Mouse (Mus musculus) cerebellum, adult 9-11 months (tissue): Measurements from ENCODE around the gene Gm21985.
A peak's percentile ranks its signal among the peaks of the same experiment; 100 is the strongest.
"Not testable (repeated sequence)": the region's sequence is repeated elsewhere in the genome, so short reads cannot be mapped to it uniquely, and the experiment has no call there.

Experiments
- DNase-seq: peaks from one replicate; pipeline ENCODE4 v3.0.0; 2022

Gene Gm21985

DNA sequence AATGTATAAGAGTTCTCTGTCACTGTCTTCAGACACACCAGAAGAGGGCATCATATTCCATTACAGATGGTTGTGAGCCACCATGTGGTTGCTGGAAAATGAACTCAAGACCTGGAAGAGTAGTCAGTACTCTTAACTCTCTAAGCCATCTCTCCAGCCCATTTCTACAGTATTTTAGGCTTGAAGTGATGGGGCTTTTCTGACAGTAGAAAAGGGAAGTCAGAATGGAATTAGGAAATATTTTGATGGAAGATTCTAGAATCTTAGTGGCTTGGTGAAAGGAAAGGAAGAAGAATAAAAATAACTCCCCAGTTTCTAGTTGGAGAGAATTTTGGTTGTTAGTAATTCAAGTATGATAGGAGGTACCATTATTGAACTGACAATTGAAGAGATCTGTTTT, 127.8 kb downstream of the Gm21985 start:
- DNase-seq: no peak

DNA sequence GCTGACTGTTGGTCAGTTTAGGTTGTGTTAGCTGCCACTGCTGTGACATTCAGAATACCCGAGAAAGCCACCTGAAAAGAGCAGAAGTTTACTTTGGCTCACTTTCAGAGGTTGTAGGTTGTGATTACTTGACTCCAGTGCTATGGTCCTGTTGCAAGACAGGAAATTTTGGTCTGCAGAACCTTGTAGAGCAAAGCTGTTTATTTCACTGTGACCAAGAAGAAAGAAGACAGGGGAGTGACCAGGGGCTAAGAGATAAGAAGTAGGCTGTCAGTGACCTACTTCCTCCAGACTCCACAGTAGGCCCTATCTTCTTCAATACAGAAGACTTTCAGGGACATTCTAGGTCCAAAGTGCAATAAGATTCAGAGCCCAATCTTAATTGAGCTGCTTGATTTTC, 130.5 kb downstream of the Gm21985 start:
- DNase-seq: no peak

DNA sequence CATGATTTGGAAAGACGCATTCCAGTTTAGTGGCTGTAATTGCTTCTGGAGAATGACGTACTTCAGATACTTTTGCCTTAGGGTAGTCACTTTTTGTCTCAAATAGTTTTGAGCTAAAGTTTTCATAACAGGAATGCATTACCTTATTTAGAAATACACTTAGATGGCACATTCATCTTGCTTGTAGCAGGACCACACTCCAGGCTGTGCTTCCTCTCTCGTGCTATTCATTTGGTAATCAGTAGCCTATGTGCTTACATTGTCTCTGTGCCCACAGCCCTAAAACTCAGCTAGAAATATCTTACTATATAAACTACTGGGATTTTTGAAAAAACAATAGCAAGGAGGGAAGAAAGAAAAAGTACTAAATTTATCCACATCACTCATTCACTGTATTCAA, 140.9 kb downstream of the Gm21985 start:
- DNase-seq: no peak

DNA sequence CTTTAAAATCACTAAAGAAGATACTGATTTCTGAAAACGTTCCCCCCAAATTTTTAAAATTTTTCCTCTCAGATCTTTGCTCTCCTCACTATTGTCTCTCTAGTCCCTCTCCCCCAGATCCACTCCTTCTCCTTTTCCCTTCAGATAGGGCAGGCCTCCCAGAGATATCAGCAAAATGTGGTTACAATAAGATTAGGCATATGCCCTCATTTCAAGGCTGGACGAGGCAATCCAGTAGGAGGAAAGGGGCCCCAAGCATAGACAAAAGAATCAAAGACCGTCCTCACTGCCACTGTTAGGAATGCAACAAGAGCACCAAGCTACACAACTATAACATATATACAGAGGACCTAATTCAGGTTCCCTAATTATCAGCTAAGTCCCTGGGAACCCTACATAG, 159.2 kb downstream of the Gm21985 start:
- DNase-seq: no peak

DNA sequence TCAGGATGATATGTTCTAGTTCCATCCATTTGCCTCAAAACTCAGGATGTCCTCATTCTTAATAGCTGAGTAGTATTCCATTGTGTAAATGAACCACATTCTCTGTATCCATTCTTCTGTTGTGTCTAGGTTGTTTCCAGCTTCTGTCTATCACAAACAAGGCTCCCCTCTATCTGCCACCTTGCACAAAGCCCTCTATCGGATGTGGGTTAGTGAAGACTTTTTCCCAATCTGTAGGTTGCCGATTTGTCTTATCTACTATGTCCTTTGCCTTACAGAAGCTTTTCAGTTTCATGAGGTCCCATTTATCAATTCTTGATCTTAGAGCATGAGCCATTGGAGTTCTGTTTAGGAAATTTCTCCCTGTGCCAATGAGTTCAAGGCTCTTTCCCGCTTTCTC, 162.4 kb downstream of the Gm21985 start:
- not testable (repeated sequence) for DNase-seq

DNA sequence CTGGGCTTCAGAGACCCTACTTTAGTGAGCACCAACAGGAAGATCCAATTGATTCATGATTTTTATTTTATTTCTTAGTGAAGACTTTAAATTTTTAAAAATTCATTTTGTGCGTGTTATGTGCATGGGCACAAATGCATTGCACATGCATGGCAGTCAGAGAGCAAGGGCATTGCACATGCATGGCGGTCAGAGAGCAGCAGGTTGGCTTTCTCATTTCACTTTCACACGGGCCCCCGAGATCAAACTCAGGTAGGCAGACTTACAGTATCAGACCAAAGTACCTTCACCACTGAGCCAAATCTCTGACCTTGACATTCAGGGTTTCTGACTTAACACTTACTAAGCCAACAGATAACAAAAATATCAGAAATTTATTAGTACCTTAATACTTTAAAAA, 163.6 kb downstream of the Gm21985 start:
- DNase-seq: no peak

DNA sequence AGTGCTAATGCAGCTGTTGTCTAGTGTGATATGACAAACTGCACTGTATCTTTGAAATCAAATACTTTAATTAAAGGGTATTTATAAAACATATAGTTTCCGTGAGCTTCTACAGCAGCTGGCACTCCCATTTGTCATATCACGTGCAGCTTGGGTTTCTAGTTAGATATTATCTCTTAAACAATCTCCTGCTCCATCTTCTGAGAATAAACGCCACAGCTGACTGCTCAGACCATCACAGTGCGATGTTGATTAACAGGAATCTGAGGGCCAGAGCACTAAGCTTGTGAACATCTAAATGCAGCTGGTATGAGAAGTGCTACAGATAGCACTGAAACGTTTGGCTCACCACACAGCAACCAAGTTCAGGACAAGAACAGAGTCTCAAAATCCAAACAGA, 164.3 kb downstream of the Gm21985 start:
- no peak for DNase-seq

DNA sequence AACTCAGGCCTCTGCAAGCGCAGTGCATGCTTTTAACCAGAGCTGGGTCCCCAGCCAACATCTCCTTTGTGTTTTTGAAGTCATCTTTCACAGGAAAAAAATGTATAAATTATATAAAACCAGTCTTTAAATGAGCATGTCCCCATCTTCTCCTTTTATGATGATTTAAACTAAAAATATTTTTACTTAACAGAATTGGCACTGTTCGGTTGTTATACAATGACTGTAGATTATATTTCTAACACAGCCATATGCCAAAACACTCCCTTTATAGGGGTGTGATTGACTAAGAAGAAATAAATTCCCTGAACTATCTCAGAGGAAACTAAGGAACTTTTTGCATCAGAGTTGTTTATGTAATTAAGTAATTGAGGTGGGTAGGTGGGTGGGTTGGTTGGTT, 166.4 kb downstream of the Gm21985 start:
- no peak for DNase-seq

DNA sequence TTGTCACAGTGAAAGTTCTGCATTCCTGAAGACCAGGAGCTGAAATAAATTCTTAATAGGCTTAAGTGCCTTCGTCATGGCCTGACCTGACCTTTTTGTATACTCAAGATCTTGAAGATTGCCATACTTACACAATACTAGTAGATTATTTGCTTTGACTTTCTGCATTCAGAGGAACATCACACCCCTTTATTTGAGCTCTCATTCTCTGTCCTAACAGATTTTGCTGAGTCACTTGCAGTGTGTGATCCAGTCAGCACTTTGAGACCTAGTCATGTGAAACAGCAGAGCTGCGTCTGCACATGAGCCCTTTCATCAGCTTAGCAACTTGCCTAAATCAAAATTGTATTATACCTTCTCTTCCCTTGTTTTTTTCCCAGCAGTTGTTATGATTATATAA, 167.2 kb downstream of the Gm21985 start:
- no peak for DNase-seq

DNA sequence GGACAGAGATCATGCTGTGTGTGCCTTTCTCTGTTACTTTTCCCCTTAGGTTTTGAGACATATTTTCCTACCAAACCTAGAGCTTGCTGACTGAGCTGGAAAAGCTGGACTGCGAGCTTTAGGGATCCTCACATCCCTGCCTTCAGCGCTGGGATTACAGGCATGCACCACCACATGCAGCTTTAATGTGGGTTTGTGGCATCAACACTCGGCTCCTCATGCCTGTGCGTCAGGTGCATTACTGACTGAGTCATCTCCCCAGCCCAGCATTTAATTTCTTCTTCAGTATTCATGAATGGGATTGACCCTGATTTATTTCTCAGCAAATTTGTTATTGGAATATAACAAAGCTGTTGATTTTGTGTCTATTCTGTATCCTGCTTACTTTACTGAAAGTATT, 170.2 kb downstream of the Gm21985 start:
- DNase-seq: no peak

DNA sequence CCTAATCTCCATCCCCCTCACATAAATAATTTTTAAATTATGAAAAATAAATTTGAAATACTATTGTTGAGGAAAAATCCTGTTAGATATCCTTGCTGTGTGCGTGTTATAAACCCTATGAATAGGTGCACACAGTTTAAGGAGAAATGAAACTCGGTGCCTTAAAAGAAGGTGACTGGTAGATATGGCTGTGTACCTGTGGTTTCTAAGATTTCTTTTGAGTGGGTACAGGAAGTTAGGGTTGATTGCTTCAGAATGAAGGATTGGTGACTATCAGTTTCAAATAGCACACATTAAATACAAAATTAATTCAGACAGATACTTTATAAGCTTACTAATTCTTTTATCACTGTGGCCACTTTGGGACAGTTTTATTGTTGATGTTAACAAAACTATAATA, 171.5 kb downstream of the Gm21985 start:
- no peak for DNase-seq

DNA sequence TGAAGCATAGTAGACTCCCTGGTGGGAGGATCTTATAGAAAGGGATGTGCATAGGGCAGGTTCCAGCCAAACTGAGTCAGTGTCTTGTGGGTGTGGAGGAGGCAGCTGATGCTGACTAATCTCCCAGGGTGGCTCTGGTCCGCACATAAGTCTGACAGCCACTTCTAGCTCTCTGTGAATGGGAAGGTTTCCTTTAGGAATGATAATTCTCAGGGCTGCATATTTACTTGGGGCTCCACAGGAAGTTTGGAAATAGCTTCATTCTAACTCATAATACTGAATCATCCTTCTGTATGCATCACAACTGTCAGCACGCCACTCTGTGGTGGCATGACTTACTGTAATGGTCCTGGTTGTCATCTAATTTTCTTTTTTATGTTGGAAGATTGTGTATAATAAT, 177.4 kb downstream of the Gm21985 start:
- no peak for DNase-seq

DNA sequence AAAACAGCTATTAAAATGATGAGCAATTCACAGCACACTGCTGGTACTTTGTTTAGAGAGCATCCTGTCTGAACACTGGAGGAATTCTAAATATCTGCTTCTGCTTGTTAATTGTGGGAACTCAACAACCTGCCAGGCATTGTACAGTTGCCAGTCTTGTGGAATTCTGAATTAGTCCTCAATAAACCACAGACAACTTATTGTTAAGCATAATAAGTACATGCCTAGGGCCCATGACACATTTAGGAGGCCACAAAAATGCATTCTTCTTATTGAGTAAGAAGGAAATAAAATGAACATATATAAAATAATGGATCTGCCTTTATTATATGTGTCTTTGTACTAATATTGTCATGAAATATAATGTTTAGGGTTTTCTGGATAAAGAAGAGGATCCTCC, 179.4 kb downstream of the Gm21985 start:
- no peak for DNase-seq

DNA sequence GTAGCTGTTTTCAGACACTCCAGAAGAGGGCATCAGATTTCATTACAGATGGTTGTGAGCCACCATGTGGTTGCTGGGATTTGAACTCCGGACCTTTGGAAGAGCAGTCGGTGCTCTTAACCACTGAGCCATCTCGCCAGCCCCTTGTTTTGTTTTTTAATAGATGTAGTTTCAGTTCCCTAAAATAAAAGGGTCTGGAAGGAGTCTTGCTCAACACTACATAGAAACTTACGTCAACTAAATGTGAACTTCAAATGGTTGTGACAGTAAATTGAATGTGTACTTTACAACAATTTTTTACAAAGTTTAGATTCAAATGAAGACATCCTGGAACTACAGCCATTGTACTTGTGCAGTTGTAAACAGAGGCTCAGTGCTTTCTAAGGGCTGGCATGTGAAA, 181.9 kb downstream of the Gm21985 start:
- not testable (repeated sequence) for DNase-seq

DNA sequence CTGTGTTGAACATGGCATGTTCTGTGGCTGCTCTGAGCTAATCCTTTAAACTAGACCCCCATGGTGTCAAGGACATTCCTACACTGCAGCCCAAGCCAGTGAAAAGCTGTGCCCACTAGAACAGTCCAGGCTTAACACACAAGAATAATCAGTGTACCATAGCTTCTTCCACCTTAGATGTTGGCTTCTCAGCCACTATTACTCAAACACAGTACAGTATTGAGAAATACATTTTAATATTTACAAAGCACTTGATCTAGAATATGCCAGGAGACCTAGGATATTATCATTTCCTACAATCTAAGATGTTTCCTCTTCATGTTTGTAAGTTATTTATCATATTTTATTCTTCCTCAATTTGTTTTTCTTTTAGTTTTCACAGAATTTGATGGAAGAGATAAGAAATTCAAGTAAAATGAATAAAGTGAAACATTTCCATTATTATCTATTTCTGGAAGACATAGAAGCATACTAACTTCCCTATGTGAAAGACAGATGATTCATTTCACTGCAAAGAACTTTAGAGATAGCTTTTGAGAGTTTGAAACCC, 182.5 kb downstream of the Gm21985 start:
- DNase-seq: no peak

DNA sequence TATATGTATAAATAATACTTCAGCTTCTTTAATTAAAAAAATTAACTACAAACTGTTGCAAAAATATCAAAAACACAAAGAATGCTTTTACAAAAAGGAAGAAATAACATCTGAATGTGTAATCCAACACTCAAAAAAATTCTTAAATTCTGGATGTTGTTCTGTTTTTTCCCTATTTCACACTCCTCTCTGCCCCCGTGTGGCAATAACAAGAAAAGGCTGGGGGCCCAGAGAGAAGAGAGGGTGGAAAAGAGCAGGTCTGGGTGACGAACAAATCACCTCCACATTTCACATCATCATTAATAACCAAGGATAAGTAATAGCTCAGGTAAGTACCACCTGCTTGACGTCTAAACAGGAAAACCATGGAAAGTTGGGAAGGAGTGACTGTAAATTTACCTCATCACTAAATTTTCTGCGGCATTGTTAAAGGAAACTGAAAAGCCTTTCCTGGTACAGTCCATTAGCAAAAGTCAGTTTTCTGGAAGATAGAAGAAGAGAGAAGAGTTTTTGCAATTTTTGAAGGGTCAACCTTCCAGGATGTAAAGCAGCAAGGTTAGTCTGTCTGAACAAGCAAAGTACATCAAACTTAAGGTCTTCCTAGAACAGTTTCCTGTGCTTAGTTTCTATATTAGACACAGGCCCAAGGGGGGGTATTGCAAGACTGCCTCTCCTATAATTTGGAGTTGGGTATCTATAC, 183.6 kb downstream of the Gm21985 start:
- DNase-seq: no peak

DNA sequence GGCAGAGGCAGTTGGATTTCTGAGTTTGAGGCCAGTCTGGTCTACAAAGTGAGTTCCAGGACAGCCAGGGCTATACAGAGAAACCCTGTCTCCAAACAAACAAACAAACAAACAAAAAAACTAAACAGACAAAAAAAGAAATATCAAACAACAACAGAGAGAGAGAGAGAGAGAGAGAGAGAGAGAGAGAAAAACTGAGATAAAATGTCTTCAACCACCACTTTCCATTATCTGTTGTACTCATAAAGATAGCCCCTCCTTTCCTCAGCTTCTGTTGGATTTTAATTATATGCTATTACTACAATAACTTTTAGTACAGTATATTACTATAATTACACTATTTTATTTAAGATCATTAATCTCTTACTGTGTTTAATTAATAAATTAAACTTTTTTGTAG, 186.4 kb downstream of the Gm21985 start:
- not testable (repeated sequence) for DNase-seq

DNA sequence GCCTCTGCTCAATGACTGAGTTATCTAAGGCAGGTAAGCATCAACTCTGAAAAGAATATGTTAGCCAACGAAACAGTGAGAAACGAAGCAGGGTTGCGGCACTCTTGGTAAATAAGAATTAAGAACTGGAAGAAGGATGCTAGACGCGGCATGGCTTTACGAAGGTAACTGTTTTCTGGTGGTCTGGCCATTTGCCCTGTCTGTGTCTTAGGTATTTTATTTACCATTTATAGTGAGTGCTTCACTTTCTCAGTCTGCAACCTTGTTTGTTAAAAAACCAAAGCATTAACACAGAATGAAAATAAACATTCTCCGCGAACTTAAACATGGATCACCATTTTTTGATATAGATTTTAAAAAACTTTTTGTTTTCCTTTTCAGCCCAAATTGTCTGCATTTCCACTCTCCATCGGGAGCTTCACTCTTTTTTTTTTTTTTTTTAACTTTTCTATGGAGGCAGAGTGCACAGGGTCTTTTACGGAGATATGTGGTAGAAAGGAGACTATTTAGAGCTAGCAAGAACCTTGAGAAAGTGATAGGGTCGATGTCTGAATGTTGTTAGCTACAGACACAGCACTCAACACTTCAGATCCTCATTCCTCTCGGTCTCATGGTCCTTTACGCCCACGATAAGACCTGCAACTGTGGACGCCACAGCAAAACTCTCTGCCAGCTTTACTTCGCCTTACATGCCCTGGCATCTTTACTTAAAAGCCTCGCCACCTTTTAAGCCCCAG, 188.2 kb downstream of the Gm21985 start:
- DNase-seq: no peak

DNA sequence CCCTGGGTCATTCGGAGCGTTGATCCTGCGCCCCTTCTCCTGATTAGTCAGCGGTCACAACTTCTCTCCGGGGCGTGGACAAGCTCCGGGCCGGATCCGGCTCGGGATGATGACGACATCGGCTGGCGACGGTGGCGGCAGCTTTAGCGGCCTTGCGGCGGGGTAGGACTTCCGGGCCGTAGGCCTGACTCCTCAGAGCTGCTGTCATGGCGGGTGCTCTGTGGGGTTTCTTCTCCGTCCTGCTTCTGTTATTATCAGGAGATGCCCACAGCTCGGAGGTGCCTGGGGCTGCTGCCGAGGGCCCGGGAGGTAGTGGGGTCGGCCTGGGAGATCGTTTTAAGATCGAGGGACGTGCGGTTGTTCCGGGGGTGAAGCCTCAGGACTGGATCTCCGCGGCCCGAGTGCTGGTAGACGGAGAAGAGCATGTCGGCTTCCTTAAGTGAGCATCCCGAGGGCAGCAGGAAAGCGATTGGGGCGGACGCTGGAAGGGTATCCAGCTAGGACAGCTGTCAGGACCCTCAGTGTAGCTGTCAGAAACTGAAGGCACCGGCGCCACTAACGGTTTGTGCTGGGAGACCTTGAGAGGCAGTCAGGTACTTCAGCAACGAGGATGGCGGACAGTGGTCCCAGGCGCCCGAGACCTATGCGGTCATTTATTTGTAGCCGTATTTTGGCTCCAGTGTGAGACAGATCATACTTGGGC, 188.9 kb downstream of the Gm21985 start, which contains the start of gene Emc7:
TSS of gene Emc7 (plus strand) at position 136 of the 703 bp plus-strand sequence.
- peak; percentile 96 for DNase-seq
